Mouse (Mus musculus) kidney, postnatal 0 days (tissue): ENCODE results near the gene Crebrf. TPM values are rescaled to one million over a fixed set of nuclear protein-coding genes. Genes with fewer than 3 reads are reported as not detected.

ENCODE experiments used
- ATAC-seq: fragments of 200-750 bp; cut with Nextera tagmentation; replicated peaks from 2 replicates; pipeline ENCODE4 v1.8.0; 2017; ENCODE audit warnings: low read depth, moderate number of reproducible peaks, moderate TSS enrichment, moderate library complexity; ENCODE audit not compliant: low FRiP score
- DNase-seq: peaks from one replicate; pipeline ENCODE4 v3.0.0-alpha.2; 2016; ENCODE audit warnings: low spot score
- H3K27ac ChIP-seq: fragments of 300-500 bp; sonication (generic); 2 replicates; pipeline ENCODE4 v1.5.1; 2014; ENCODE audit warnings: mild to moderate bottlenecking
- H3K27me3 ChIP-seq: fragments of 300-500 bp; sonication (generic); 2 replicates; pipeline ENCODE4 v1.6.1; 2014; ENCODE audit warnings: low read length, mixed read lengths; ENCODE audit not compliant: insufficient read depth
- H3K36me3 ChIP-seq: fragments of 300-500 bp; sonication (generic); 2 replicates; pipeline ENCODE4 v1.6.1; 2014; ENCODE audit warnings: low read length, mixed read lengths; ENCODE audit not compliant: insufficient read depth
- H3K4me1 ChIP-seq: fragments of 300-500 bp; sonication (generic); replicated peaks from 2 replicates; pipeline ENCODE4 v1.6.1; 2014; ENCODE audit warnings: antibody characterized with exemption, low read length, mixed read lengths; ENCODE audit not compliant: insufficient read depth
- H3K4me2 ChIP-seq: fragments of 300-500 bp; sonication (generic); 2 replicates; pipeline ENCODE4 v1.6.1; 2014; ENCODE audit warnings: mild to moderate bottlenecking, low read length, moderate library complexity, mixed read lengths
- H3K4me3 ChIP-seq: fragments of 300-500 bp; sonication (generic); replicated peaks from 2 replicates; pipeline ENCODE4 v1.5.1; 2014; ENCODE audit warnings: low read depth, low read length
- H3K9ac ChIP-seq: fragments of 300-500 bp; sonication (generic); 2 replicates; pipeline ENCODE4 v1.6.1; 2014; ENCODE audit warnings: low read depth, low read length
- H3K9me3 ChIP-seq: fragments of 300-500 bp; sonication (generic); replicated peaks from 2 replicates; pipeline ENCODE4 v1.6.1; 2016; ENCODE audit warnings: low read length, inconsistent platforms, mixed read lengths
- CTCF ChIP-seq: IDR thresholded peaks from 2 replicates; pipeline ENCODE4 v1.5.1; 2016; ENCODE audit warnings: antibody characterized with exemption, low read depth, mild to moderate bottlenecking, moderate library complexity
- WGBS: fragments of 180-500 bp; shearing (Covaris S2); extraction: QIAGEN DNeasy Blood & Tissue Kit; methylation state at CpG from one replicate; pipeline ENCODE4 v1.1.7; 2014; 5-methylcytosine and 5-hydroxymethylcytosine counted together
- polyA plus RNA-seq: library from polyadenylated mRNA; unstranded; fragments of >200 nt; fragmentation: Nextera tagmentation; extraction: Ambion mirVana; gene quantifications from 2 replicates; pipeline ENCODE4 v1.2.1, GENCODE M21; 2015

The Crebrf gene
- polyA plus RNA-seq, 1 experiment from 2014 or later: 17.6 TPM

GRCm38 (mm10) chr17:26794744-26795143 is 79.3 kb downstream of the Crebrf start:
- Histone ChIP-seq H3K9ac (no peak overlapping the region), H3K4me3 (no peak overlapping the region), H3K4me1 (no peaks in the 10 kb centered on the region), H3K36me3 (peaks cover 36% of the 10 kb centered on the region), H3K27ac (no peak overlapping the region), H3K9me3 (no peaks in the 10 kb centered on the region), H3K27me3 (no peaks in the 10 kb centered on the region), H3K4me2 (no peak overlapping the region)
- TF ChIP-seq CTCF: peak; percentile 88
- no peak for ATAC-seq
- peak; percentile 74 for DNase-seq
- 12% methylated on average over 3 of the region's 3 CpGs for WGBS

- Histone ChIP-seq H3K9me3 (no peaks in the 10 kb centered on the region), H3K27ac (no peak overlapping the region), H3K4me3 (no peak overlapping the region), H3K4me1 (no peaks in the 10 kb centered on the region), H3K36me3 (peaks cover 30% of the 10 kb centered on the region), H3K9ac (no peak overlapping the region), H3K4me2 (no peak overlapping the region), H3K27me3 (no peaks in the 10 kb centered on the region)
- no peak for TF ChIP-seq CTCF
- no peak for ATAC-seq
- WGBS: 79% methylated on average over 6 of the region's 7 CpGs
- no peak for DNase-seq
These were observed 79.9 kb downstream of the Crebrf start for GRCm38 (mm10) chr17:26795386-26795785.

- no peak overlapping the region for H3K4me2 ChIP-seq
- 68% methylated on average over 6 of the region's 6 CpGs for WGBS
- no peak overlapping the region for H3K4me3 ChIP-seq
- peaks cover 10% of the 10 kb centered on the region; the same call in 1 of the 2 replicates for H3K36me3 ChIP-seq
- ATAC-seq: no peak
- no peak overlapping the region for H3K27ac ChIP-seq
- no peaks in the 10 kb centered on the region for H3K27me3 ChIP-seq
- H3K4me1 ChIP-seq: no peaks in the 10 kb centered on the region
- no peak for DNase-seq
- TF ChIP-seq CTCF: no peak
- H3K9me3 ChIP-seq: no peaks in the 10 kb centered on the region
- no peak overlapping the region for H3K9ac ChIP-seq
These were observed 82.1 kb downstream of the Crebrf start for GRCm38 (mm10) chr17:26797379-26798128.

- Histone ChIP-seq H3K4me1 (no peaks in the 10 kb centered on the region), H3K9me3 (no peaks in the 10 kb centered on the region), H3K27me3 (no peaks in the 10 kb centered on the region), H3K4me3 (no peak overlapping the region), H3K4me2 (no peak overlapping the region), H3K36me3 (no peaks in the 10 kb centered on the region), H3K9ac (no peak overlapping the region), H3K27ac (no peak overlapping the region)
- ATAC-seq: no peak
- DNase-seq: no peak
- no peak for TF ChIP-seq CTCF
- 85% methylated on average over 3 of the region's 3 CpGs for WGBS
These were observed 87.4 kb downstream of the Crebrf start for GRCm38 (mm10) chr17:26802886-26803285.

GRCm38 (mm10) chr17:26812607-26813006 is 97.2 kb downstream of the Crebrf start:
- no peak for TF ChIP-seq CTCF
- Histone ChIP-seq H3K9me3 (no peaks in the 10 kb centered on the region), H3K9ac (no peak overlapping the region), H3K4me3 (no peak overlapping the region), H3K36me3 (no peaks in the 10 kb centered on the region), H3K27ac (no peak overlapping the region), H3K4me1 (no peaks in the 10 kb centered on the region), H3K4me2 (no peak overlapping the region), H3K27me3 (no peaks in the 10 kb centered on the region)
- ATAC-seq (no peak), DNase-seq (no peak)
- 69% methylated on average over 2 of the region's 2 CpGs for WGBS

- Histone ChIP-seq H3K4me2 (no peak overlapping the region), H3K27ac (no peak overlapping the region), H3K27me3 (no peaks in the 10 kb centered on the region), H3K9me3 (no peaks in the 10 kb centered on the region), H3K4me1 (no peaks in the 10 kb centered on the region), H3K36me3 (no peaks in the 10 kb centered on the region), H3K9ac (no peak overlapping the region), H3K4me3 (no peak overlapping the region)
- 81% methylated on average over 9 of the region's 9 CpGs for WGBS
- DNase-seq (no peak), ATAC-seq (no peak)
- TF ChIP-seq CTCF: no peak
These were observed 98.0 kb downstream of the Crebrf start for GRCm38 (mm10) chr17:26813497-26813896.
